Mouse (Mus musculus) liver, postnatal 0 days (tissue): ENCODE data around the gene Pmfbp1. TPM values are rescaled to one million over a fixed set of nuclear protein-coding genes. Genes with fewer than 3 reads are reported as not detected.

ENCODE experiments used
- ATAC-seq: fragments of 200-750 bp; cut with Nextera tagmentation; 2 replicates; pipeline ENCODE4 v1.8.0; 2017; ENCODE audit warnings: mild to moderate bottlenecking, moderate library complexity
- DNase-seq: peaks from one replicate; pipeline ENCODE4 v3.0.0-alpha.2; 2016
- H3K27ac ChIP-seq: fragments of 300-500 bp; sonication (generic); 2 replicates; pipeline ENCODE4 v1.5.1; 2014; ENCODE audit warnings: antibody characterized with exemption, moderate library complexity, mild to moderate bottlenecking, low read depth
- H3K27me3 ChIP-seq: fragments of 300-500 bp; sonication (generic); 2 replicates; pipeline ENCODE4 v1.6.1; 2014; ENCODE audit warnings: low read length, control low read depth, mixed read lengths; ENCODE audit not compliant: insufficient read depth
- H3K36me3 ChIP-seq: fragments of 300-500 bp; sonication (generic); replicated peaks from 2 replicates; pipeline ENCODE4 v1.6.1; 2014; ENCODE audit warnings: mild to moderate bottlenecking, control low read depth, low read length, moderate library complexity, mixed read lengths; ENCODE audit not compliant: insufficient read depth
- H3K4me1 ChIP-seq: fragments of 300-500 bp; sonication (generic); 2 replicates; pipeline ENCODE4 v1.6.1; 2014; ENCODE audit warnings: antibody characterized with exemption, mild to moderate bottlenecking, control low read depth; ENCODE audit not compliant: insufficient read depth
- H3K4me2 ChIP-seq: fragments of 300-500 bp; sonication (generic); 2 replicates; pipeline ENCODE4 v1.6.1; 2014; ENCODE audit warnings: low read depth, mild to moderate bottlenecking, low read length, moderate library complexity, mixed read lengths
- H3K4me3 ChIP-seq: fragments of 300-500 bp; sonication (generic); 2 replicates; pipeline ENCODE4 v1.5.1; 2014; ENCODE audit warnings: low read depth, low read length
- H3K9ac ChIP-seq: fragments of 300-500 bp; sonication (generic); replicated peaks from 2 replicates; pipeline ENCODE4 v1.6.1; 2014; ENCODE audit warnings: mild to moderate bottlenecking, moderate library complexity
- H3K9me3 ChIP-seq: fragments of 300-500 bp; sonication (generic); 2 replicates; pipeline ENCODE4 v1.6.1; 2016; ENCODE audit warnings: mild to moderate bottlenecking, control low read depth, low read length, mixed read lengths
- CTCF ChIP-seq: sonication (generic); IDR thresholded peaks from 2 replicates; pipeline ENCODE4 v1.5.1; 2016; ENCODE audit warnings: antibody characterized with exemption, low read depth
- EP300 ChIP-seq: IDR thresholded peaks from 2 replicates; pipeline ENCODE4 v1.6.1; 2016; ENCODE audit warnings: antibody characterized with exemption, low read depth, mild to moderate bottlenecking
- WGBS: fragments of 180-500 bp; shearing (Covaris S2); extraction: QIAGEN DNeasy Blood & Tissue Kit; methylation state at CpG from one replicate; pipeline ENCODE4 v1.1.7; 2014; ENCODE audit not compliant: insufficient replicate concordance; 5-methylcytosine and 5-hydroxymethylcytosine counted together
- polyA plus RNA-seq: library from polyadenylated mRNA; unstranded; fragments of >200 nt; fragmentation: Nextera tagmentation; extraction: Ambion mirVana; gene quantifications from 2 replicates; pipeline ENCODE4 v1.2.1, GENCODE M21; 2015

Gene Pmfbp1
- polyA plus RNA-seq, 1 experiment from 2014 or later, result not detected

GRCm38 (mm10) chr8:109576311-109576710 lies 82.5 kb downstream of the Pmfbp1 start:
- ATAC-seq (no peak), DNase-seq (no peak)
- peak overlapping the region; percentile 56 for H3K4me3 ChIP-seq
- H3K9me3 ChIP-seq, result no peaks in the 10 kb centered on the region
- H3K27me3 ChIP-seq, result no peaks in the 10 kb centered on the region
- H3K36me3 ChIP-seq, result peaks cover 42% of the 10 kb centered on the region
- peak overlapping the region; percentile 67 for H3K4me2 ChIP-seq
- TF ChIP-seq EP300, result no peak
- TF ChIP-seq CTCF, result no peak
- WGBS, result 57% methylated on average over 4 of the region's 4 CpGs
- peak overlapping the region; percentile 77 for H3K9ac ChIP-seq
- H3K4me1 ChIP-seq, result no peaks in the 10 kb centered on the region
- H3K27ac ChIP-seq, result peak overlapping the region; percentile 12; the same call in 1 of the 2 replicates

GRCm38 (mm10) chr8:109578900-109579301 lies 85.1 kb downstream of the Pmfbp1 start, which contains the start of gene Hp:
Hp (minus strand) TSS chr8:109579172.
- peak; percentile 78 for DNase-seq
- 25% methylated on average over 8 of the region's 8 CpGs for WGBS
- Histone ChIP-seq H3K9ac (peak within 1 kb of the TSS; percentile 77), H3K9me3 (no peaks in the 10 kb centered on the region), H3K4me3 (peak within 1 kb of the TSS; percentile 56), H3K4me1 (peaks cover 5% of the 10 kb centered on the region; the same call in 1 of the 2 replicates), H3K27me3 (no peaks in the 10 kb centered on the region), H3K27ac (peak within 1 kb of the TSS; percentile 81), H3K36me3 (peaks cover 31% of the 10 kb centered on the region), H3K4me2 (peak within 1 kb of the TSS; percentile 67)
- ATAC-seq, result peak; percentile 87
- TF ChIP-seq CTCF (no peak), EP300 (peak; percentile 81)

- peak; percentile 50; the same call in 1 of the 2 replicates for TF ChIP-seq EP300
- TF ChIP-seq CTCF, result no peak
- Histone ChIP-seq H3K9ac (no peak overlapping the region), H3K9me3 (no peaks in the 10 kb centered on the region), H3K4me2 (peak overlapping the region; percentile 43; the same call in 1 of the 2 replicates), H3K27ac (peak overlapping the region; percentile 94), H3K4me1 (peaks cover 13% of the 10 kb centered on the region), H3K4me3 (0 out of 2 replicates have a peak overlapping the region, but pooled peaks have one; percentile 7), H3K36me3 (no peaks in the 10 kb centered on the region), H3K27me3 (no peaks in the 10 kb centered on the region)
- WGBS, result 46% methylated on average over 4 of the region's 4 CpGs
- DNase-seq, result no peak
- ATAC-seq, result peak; percentile 34
Measured at GRCm38 (mm10) chr8:109584293-109584692, 90.5 kb downstream of the Pmfbp1 start.

GRCm38 (mm10) chr8:109584830-109585229 lies 91.0 kb downstream of the Pmfbp1 start:
- no peak for TF ChIP-seq EP300
- no peak for TF ChIP-seq CTCF
- peak; percentile 74 for ATAC-seq

GRCm38 (mm10) chr8:109585652-109586051 lies 91.8 kb downstream of the Pmfbp1 start:
- Histone ChIP-seq H3K36me3 (no peaks in the 10 kb centered on the region), H3K9ac (0 out of 2 replicates have a peak overlapping the region, but pooled peaks have one; percentile 44), H3K27me3 (no peaks in the 10 kb centered on the region), H3K4me3 (no peak overlapping the region), H3K4me1 (peaks cover 13% of the 10 kb centered on the region), H3K9me3 (no peaks in the 10 kb centered on the region), H3K4me2 (peak overlapping the region; percentile 43), H3K27ac (peak overlapping the region; percentile 94)
- peak; percentile 62 for TF ChIP-seq EP300
- no peak for TF ChIP-seq CTCF
- DNase-seq (no peak), ATAC-seq (peak; percentile 57)

More at GRCm38 (mm10) chr8:109584830-109585229, 91.0 kb downstream of the Pmfbp1 start:
- WGBS, result 65% methylated on average over 3 of the region's 3 CpGs
- Histone ChIP-seq H3K27me3 (no peaks in the 10 kb centered on the region), H3K36me3 (no peaks in the 10 kb centered on the region), H3K9ac (peak overlapping the region; percentile 44; the same call in 1 of the 2 replicates), H3K9me3 (no peaks in the 10 kb centered on the region), H3K4me2 (peak overlapping the region; percentile 43; the same call in 1 of the 2 replicates), H3K4me3 (0 out of 2 replicates have a peak overlapping the region, but pooled peaks have one; percentile 7), H3K27ac (peak overlapping the region; percentile 94), H3K4me1 (peaks cover 13% of the 10 kb centered on the region)
- DNase-seq, result no peak

GRCm38 (mm10) chr8:109586972-109587504 lies 93.2 kb downstream of the Pmfbp1 start:
- 0 out of 2 replicates have a peak, but pooled peaks cover 2% of the 10 kb centered on the region for H3K36me3 ChIP-seq
- H3K9ac ChIP-seq, result no peak overlapping the region
- DNase-seq (peak; percentile 73), ATAC-seq (peak; percentile 66)
- H3K4me3 ChIP-seq, result no peak overlapping the region
- no peaks in the 10 kb centered on the region for H3K27me3 ChIP-seq
- H3K9me3 ChIP-seq, result no peaks in the 10 kb centered on the region
- 52% methylated on average over 7 of the region's 7 CpGs for WGBS
- TF ChIP-seq CTCF (no peak), EP300 (peak; percentile 14; the same call in 1 of the 2 replicates)
- H3K27ac ChIP-seq, result peak overlapping the region; percentile 94
- H3K4me1 ChIP-seq, result peaks cover 17% of the 10 kb centered on the region
- no peak overlapping the region for H3K4me2 ChIP-seq
